Mouse (Mus musculus): ENCODE results near the gene Shank3.

The Shank3 gene

DNA sequence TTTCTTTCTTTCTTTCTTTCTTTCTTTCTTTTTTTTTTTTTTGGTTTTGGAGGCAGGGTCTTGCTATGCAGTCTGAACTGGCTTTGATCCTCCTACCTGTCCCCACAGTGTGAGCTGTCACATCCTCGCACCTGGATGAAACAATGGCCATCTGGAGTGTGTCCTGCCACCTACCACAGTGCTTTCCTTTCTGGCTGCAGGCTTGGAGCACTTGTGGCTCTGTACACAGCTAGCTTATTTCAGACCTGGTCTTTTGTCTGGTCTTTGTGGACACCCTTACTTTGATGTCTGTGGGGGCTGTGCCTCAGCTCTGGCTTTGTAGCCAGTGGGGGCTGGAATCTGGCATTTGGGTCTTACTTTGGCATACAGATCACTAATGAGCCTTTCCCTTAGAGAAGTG lies 52.3 kb downstream of the Shank3 start:
- DNase-seq (ENCODE audit: extremely low read depth, insufficient read length, low spot score): no peak

- no peak for DNase-seq (ENCODE audit: extremely low read depth, insufficient read length, low spot score)
Observed at GRCm38 (mm10) chr15:89555591-89555990, 56.2 kb downstream of the Shank3 start.

GRCm38 (mm10) chr15:89556401-89557178 lies 57.2 kb downstream of the Shank3 start:
- no peak for DNase-seq (ENCODE audit: extremely low read depth, insufficient read length, low spot score)

- DNase-seq (ENCODE audit: extremely low read depth, insufficient read length, low spot score): no peak
Observed at GRCm38 (mm10) chr15:89557179-89557995, 58.0 kb downstream of the Shank3 start.

DNA sequence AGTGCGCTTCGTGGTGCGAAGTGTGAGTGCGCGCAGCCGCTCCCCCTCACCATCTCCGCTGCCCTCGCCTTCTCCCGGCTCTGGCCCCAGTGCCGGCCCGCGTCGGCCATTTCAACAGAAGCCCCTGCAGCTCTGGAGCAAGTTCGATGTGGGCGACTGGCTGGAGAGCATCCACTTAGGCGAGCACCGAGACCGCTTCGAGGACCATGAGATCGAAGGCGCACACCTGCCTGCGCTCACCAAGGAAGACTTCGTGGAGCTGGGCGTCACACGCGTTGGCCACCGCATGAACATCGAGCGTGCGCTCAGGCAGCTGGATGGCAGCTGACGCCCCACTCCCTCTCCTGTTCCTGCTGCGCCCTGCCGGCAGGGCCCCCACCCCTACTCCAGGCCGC lies 58.6 kb downstream of the Shank3 start:
- no peak for DNase-seq (ENCODE audit: extremely low read depth, insufficient read length, low spot score)

DNA sequence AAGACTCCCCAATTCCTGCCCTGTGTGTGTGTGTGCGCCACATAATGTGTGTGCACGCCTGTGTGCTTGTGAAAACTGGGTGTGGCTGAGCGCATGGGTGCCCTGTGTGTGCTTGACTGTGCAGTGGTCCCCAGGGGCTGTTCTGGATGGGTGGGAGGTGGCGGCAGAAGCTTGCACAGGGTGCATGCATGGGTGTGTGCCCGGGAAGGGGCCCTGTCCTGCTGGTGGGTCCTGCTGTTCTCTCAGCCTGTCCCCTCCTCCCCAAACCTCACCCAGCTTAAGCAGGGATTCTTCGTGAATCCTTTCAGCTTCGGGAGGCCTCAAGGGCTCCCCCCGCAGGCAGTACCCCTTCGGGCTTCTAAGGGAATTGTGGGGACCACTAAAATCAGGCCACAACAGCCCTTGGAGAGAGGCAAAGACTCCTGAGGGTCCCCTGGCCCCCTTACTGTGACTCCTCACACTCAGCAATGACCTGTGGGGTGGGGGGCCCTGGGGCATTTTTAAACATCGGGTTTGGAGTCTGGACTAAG lies 59.8 kb downstream of the Shank3 start:
- DNase-seq (ENCODE audit: extremely low read depth, insufficient read length, low spot score): peak; percentile 30

DNA sequence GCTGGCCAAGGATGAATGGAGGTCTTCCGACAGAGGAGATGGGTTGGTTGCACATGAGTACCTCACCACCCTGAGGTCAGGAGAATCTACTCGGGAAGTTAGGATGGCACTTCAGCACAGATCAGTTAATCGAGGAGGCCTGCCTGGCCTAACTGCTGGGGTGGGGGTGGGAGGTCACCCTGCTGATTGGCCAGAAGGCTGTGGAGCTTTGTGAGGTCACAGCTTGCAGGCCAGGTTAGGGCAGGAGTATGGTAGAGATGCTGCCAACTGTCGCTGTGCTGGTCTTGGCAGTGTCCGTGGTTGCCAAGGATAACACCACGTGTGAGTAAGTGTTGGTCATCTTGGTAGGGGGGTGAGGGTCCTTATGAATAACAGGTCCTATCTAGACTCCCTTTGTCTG lies 68.7 kb downstream of the Shank3 start, which contains the start of gene Acr:
Gene Acr, plus strand, starts transcription at position 213 of the 400 bp plus-strand sequence.
- no peak for DNase-seq (ENCODE audit: extremely low read depth, insufficient read length, low spot score)

DNA sequence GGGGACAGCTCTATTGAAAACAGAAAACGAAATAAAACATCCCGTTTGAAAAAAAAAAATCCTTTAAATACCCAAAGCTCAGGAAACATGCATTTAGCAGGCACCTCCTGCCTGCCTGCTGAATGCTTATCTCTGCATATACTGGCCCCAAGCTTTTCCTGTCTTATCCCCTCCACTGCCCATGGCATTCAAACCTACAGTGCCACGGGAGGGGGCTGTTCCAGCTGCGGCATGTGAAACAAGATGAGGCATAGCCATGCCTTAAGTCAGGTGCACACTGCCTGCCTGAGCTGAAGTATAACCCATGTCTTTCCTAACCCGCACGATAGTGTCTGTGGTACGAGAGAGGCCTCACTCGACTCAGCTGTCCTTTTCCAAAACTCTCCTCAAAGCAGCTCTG lies 72.7 kb downstream of the Shank3 start:
- DNase-seq (ENCODE audit: extremely low read depth, insufficient read length, low spot score): no peak

GRCm38 (mm10) chr15:89582494-89582893 lies 83.1 kb downstream of the Shank3 start:
- no peak for DNase-seq (ENCODE audit: extremely low read depth, insufficient read length, low spot score)

- no peak for DNase-seq (ENCODE audit: extremely low read depth, insufficient read length, low spot score)
Observed at GRCm38 (mm10) chr15:89585101-89585500, 85.7 kb downstream of the Shank3 start.

DNA sequence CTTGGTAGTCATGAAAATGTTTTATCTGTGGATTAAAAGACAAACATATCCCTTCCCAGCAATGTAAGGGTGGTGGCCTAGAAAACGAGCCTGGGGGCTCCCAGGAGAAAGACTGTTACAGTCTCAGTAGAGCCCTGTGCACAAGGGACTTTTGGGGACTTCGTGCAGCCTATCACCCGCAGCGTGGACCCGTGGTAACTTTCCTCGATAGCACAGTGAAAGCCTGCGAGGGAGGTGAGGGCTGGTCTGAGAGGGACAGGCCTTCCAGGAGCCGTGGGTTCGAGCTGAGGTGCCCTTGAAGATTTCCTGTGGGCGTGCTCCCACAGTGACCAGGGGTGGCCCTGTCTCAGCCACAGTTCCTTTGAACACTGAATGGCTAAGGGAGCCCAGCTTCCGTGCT lies 86.2 kb downstream of the Shank3 start:
- DNase-seq (ENCODE audit: extremely low read depth, insufficient read length, low spot score): no peak

DNA sequence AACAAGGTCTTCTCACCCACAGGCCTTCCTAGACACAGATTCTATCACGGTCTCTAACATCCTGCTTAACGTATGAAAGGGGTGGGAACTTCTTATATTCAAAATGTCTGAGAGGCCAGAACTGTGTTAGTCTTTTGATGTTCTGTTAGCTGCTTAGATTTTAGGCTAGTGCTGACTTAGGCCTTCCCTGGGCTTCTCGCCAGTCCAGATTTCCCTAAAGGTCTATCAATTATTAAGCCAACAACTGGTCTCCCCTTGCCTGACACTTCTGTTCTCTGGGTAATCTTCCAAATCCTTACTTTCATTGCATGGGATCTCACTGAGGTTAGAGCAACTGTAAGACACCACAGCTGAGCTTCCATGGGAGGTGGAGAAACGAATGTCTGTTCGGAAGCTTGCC lies 89.7 kb downstream of the Shank3 start:
- DNase-seq (ENCODE audit: extremely low read depth, insufficient read length, low spot score): no peak

GRCm38 (mm10) chr15:89591317-89591716 lies 91.9 kb downstream of the Shank3 start:
- no peak for DNase-seq (ENCODE audit: extremely low read depth, insufficient read length, low spot score)

DNA sequence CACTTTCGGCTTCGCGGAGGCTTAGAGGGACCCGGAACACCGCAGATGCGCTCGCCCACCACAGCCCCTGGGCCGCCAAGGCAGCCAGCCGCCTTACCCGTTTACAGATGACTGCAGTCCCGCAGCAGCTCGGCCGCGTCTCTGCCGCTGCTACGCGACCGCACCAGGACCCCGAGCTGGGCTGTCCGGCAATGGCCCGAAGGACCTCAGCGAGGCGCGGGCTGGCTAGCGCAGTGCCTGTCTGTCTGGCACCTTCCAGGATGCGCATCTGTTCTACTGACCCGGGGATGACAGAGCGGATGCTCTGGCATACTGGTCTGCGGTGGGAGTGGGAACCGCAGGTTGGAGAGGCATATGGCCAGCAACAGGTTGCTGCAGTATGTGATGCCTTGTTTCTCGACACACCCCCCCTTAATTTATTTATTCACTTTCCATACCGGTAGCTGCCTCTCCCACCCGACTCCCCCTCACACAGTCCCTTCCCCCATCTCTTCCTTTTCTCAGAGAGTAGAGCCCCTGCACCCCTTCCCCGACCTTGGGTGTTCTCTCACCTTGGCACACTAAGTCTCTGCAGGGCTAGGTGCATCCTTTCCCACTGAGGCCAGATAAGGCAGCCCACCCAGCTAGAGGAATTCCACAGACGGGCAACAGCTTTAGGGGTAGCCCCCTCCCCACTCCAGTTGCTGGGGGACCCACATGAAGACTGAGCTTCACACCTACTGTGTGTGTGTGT lies 92.5 kb downstream of the Shank3 start, which contains the start of gene Rabl2:
Gene Rabl2, minus strand, starts transcription at position 201 of the 733 bp plus-strand sequence.
- DNase-seq (ENCODE audit: extremely low read depth, insufficient read length, low spot score): peak; percentile 92

- no peak for DNase-seq (ENCODE audit: extremely low read depth, insufficient read length, low spot score)
Observed at GRCm38 (mm10) chr15:89592548-89592947, 93.1 kb downstream of the Shank3 start.

DNA sequence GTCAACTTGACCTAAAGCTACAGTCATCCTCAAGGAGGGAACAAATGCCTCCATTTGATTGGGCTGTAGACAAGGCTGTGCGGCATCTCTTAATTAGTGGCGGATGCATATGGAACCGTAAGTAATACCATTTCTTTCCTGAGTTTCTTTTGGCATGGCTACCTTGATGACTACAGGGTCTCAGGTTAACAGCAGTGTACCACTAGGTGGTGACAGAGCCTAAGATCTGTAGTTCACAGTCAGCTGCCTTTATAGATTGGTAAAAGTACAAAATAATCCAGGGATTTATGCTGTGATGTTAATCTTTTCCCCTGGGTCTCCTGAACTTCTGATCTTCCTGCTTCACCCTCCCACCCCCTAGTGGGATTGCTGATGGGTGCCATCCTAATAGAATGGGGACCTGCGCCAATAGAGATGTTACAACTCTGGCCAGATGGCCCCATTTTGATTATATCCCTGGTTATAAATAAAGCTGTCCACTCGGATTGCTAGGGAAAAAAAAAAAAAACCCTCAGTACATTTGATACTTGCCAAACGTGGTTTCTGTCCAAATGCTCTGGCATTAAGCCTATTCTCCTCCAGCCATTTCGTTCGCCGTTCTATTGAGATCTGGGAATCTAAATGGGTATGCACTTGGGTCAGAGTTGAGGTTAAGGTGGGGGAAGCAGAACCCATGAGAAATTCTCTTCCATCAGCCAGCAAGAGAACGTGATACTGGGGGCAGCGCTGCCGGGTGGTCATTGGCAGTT lies 106.6 kb downstream of the Shank3 start:
- DNase-seq (ENCODE audit: extremely low read depth, insufficient read length, low spot score): no peak

GRCm38 (mm10) chr15:89607480-89607879 lies 108.1 kb downstream of the Shank3 start:
- no peak for DNase-seq (ENCODE audit: extremely low read depth, insufficient read length, low spot score)

- DNase-seq (ENCODE audit: extremely low read depth, insufficient read length, low spot score): no peak
Observed at GRCm38 (mm10) chr15:89607888-89608287, 108.5 kb downstream of the Shank3 start.
